Mouse (Mus musculus) liver, embryonic 14.5 days (tissue): ENCODE data around the gene Pdzk1ip1.

ENCODE experiments used
- CTCF ChIP-seq: IDR thresholded peaks from 2 replicates; pipeline ENCODE4 v1.5.1; 2016; ENCODE audit warnings: antibody characterized with exemption, low read depth, control low read depth
- EP300 ChIP-seq: IDR thresholded peaks from 2 replicates; pipeline ENCODE4 v1.6.1; 2016; ENCODE audit warnings: antibody characterized with exemption, low read depth

- TF ChIP-seq CTCF (no peak), EP300 (no peak)
These were observed 25.5 kb upstream of the Pdzk1ip1 start for GRCm38 (mm10) chr4:115062875-115063517.
